Mouse (Mus musculus) MEL (cell line): ENCODE data around the gene Ntn3. TPM values are rescaled to one million over a fixed set of nuclear protein-coding genes. Genes with fewer than 3 reads are reported as not detected.
A peak's percentile ranks its signal among the peaks of the same experiment; 100 is the strongest.

Experiments used
- DNase-seq: peaks from one replicate; pipeline ENCODE4 v3.0.0; 2011; ENCODE audit warnings: low read depth, low spot score
- H3K27ac ChIP-seq: 2 replicates; pipeline ENCODE4 v1.5.1; 2012; ENCODE audit warnings: low read depth, mild to moderate bottlenecking, control low read depth, low read length, moderate library complexity; ENCODE audit not compliant: control insufficient read depth
- H3K27me3 ChIP-seq, 2 experiments: fragments of 150-350 bp in 1 of 2; sonication (generic) in 1 of 2; 2 replicates each; pipeline ENCODE4 v1.6.1; 2012; ENCODE audit warnings: low read length in 2 of 2, mild to moderate bottlenecking in 2 of 2, improper control_type of control experiment in 1 of 2, moderate library complexity in 1 of 2; ENCODE audit not compliant: insufficient read depth in 2 of 2, control insufficient read depth in 1 of 2
- H3K36me3 ChIP-seq, 2 experiments: 2 replicates each; pipeline ENCODE4 v1.6.1; 2012 to 2014; ENCODE audit warnings: low read length in 2 of 2, improper control_type of control experiment in 1 of 2, inconsistent platforms in 1 of 2, mild to moderate bottlenecking in 1 of 2; ENCODE audit not compliant: insufficient read depth in 2 of 2, control insufficient read depth in 1 of 2
- H3K4me1 ChIP-seq, 2 experiments: fragments of 150-350 bp in 1 of 2; sonication (generic) in 1 of 2; 2 replicates each; pipeline ENCODE4 v1.6.1; 2012; ENCODE audit warnings: low read length in 2 of 2, improper control_type of control experiment in 1 of 2, mild to moderate bottlenecking in 1 of 2; ENCODE audit not compliant: insufficient read depth in 2 of 2, control insufficient read depth in 1 of 2
- H3K4me3 ChIP-seq, 2 experiments: fragments of 150-350 bp in 1 of 2; sonication (generic) in 1 of 2; 2 replicates each; pipeline ENCODE4 v1.5.1; 2012; ENCODE audit warnings: low read depth in 2 of 2, low read length in 2 of 2, mild to moderate bottlenecking in 2 of 2, moderate library complexity in 2 of 2, control low read depth in 1 of 2, improper control_type of control experiment in 1 of 2; ENCODE audit not compliant: control insufficient read depth in 1 of 2, insufficient read depth in 1 of 2
- H3K79me2 ChIP-seq: 2 replicates; pipeline ENCODE4 v1.6.1; 2012; ENCODE audit warnings: mild to moderate bottlenecking, low read length, moderate library complexity; ENCODE audit not compliant: control insufficient read depth, poor library complexity, insufficient read depth
- H3K9ac ChIP-seq: 2 replicates; pipeline ENCODE4 v1.6.1; 2012; ENCODE audit warnings: low read depth, mild to moderate bottlenecking, control low read depth, low read length, moderate library complexity; ENCODE audit not compliant: control insufficient read depth, poor library complexity, severe bottlenecking
- H3K9me3 ChIP-seq: fragments of 150-350 bp; sonication (generic); replicated peaks from 2 replicates; pipeline ENCODE4 v1.6.1; 2012; ENCODE audit warnings: mild to moderate bottlenecking, low read length, improper control_type of control experiment, moderate library complexity; ENCODE audit not compliant: insufficient read depth
- BHLHE40 ChIP-seq: IDR thresholded peaks from 2 replicates; pipeline ENCODE4 v1.6.1; 2012; ENCODE audit warnings: low read depth, mild to moderate bottlenecking, inconsistent platforms, low read length, improper control_type of control experiment, borderline replicate concordance
- CHD1 ChIP-seq: IDR thresholded peaks from 2 replicates; pipeline ENCODE4 v1.6.1; 2012; ENCODE audit warnings: low read depth, mild to moderate bottlenecking, inconsistent platforms, low read length, improper control_type of control experiment
- E2F4 ChIP-seq: IDR thresholded peaks from 2 replicates; pipeline ENCODE4 v1.6.1; 2011; ENCODE audit warnings: low read depth, low read length, improper control_type of control experiment, borderline replicate concordance
- ELF1 ChIP-seq: IDR thresholded peaks from 2 replicates; pipeline ENCODE4 v1.6.1; 2014; ENCODE audit warnings: low read depth, mild to moderate bottlenecking, inconsistent platforms, low read length, improper control_type of control experiment, moderate library complexity
- EP300 ChIP-seq, 2 experiments: IDR thresholded peaks; 2 replicates each; pipeline ENCODE4 v1.6.1; 2011; ENCODE audit warnings: improper control_type of control experiment in 2 of 2, low read length in 2 of 2, low read depth in 1 of 2, mild to moderate bottlenecking in 1 of 2
- ETS1 ChIP-seq: IDR thresholded peaks from 2 replicates; pipeline ENCODE4 v1.6.1; 2012; ENCODE audit warnings: low read depth, mild to moderate bottlenecking, inconsistent platforms, low read length, improper control_type of control experiment, moderate library complexity
- GABPA ChIP-seq: IDR thresholded peaks from 2 replicates; pipeline ENCODE4 v1.6.1; 2012; ENCODE audit warnings: low read depth, mild to moderate bottlenecking, inconsistent platforms, low read length, improper control_type of control experiment, moderate library complexity
- GATA1 ChIP-seq: IDR thresholded peaks from 2 replicates; pipeline ENCODE4 v1.6.1; 2011; ENCODE audit warnings: low read depth, low read length, improper control_type of control experiment
- HCFC1 ChIP-seq: IDR thresholded peaks from 2 replicates; pipeline ENCODE4 v1.6.1; 2012; ENCODE audit warnings: low read depth, mild to moderate bottlenecking, inconsistent platforms, low read length, improper control_type of control experiment, moderate library complexity
- JUND ChIP-seq: IDR thresholded peaks from 2 replicates; pipeline ENCODE4 v1.6.1; 2011; ENCODE audit warnings: low read depth, mild to moderate bottlenecking, improper control_type of control experiment, low read length
- MAFK ChIP-seq: IDR thresholded peaks from 2 replicates; pipeline ENCODE4 v1.6.1; 2011; ENCODE audit warnings: low read depth, mild to moderate bottlenecking, low read length, improper control_type of control experiment, borderline replicate concordance
- MAX ChIP-seq: IDR thresholded peaks from 2 replicates; pipeline ENCODE4 v1.6.1; 2011; ENCODE audit warnings: low read length, improper control_type of control experiment
- MAZ ChIP-seq: IDR thresholded peaks from 2 replicates; pipeline ENCODE4 v1.6.1; 2012; ENCODE audit warnings: low read depth, mild to moderate bottlenecking, inconsistent platforms, low read length, improper control_type of control experiment
- MEF2A ChIP-seq: IDR thresholded peaks from 2 replicates; pipeline ENCODE4 v1.6.1; 2014; ENCODE audit warnings: low read depth, mild to moderate bottlenecking, inconsistent platforms, low read length, improper control_type of control experiment; ENCODE audit not compliant: poor library complexity, insufficient replicate concordance, severe bottlenecking; ENCODE audit errors: extremely low read depth
- MXI1 ChIP-seq: IDR thresholded peaks from 2 replicates; pipeline ENCODE4 v1.6.1; 2011; ENCODE audit warnings: mild to moderate bottlenecking, low read depth, low read length, improper control_type of control experiment
- MYB ChIP-seq: IDR thresholded peaks from 2 replicates; pipeline ENCODE4 v1.6.1; 2011; ENCODE audit warnings: mild to moderate bottlenecking, low read depth, low read length, improper control_type of control experiment
- MYC ChIP-seq: IDR thresholded peaks from 2 replicates; pipeline ENCODE4 v1.6.1; 2011; ENCODE audit warnings: low read depth, mild to moderate bottlenecking, low read length, improper control_type of control experiment, moderate library complexity
- NELFE ChIP-seq: IDR thresholded peaks from 2 replicates; pipeline ENCODE4 v1.6.1; 2011; ENCODE audit warnings: low read depth, low read length, improper control_type of control experiment
- NRF1 ChIP-seq: IDR thresholded peaks from 2 replicates; pipeline ENCODE4 v1.6.1; 2014; ENCODE audit warnings: low read depth, mild to moderate bottlenecking, inconsistent platforms, low read length, improper control_type of control experiment, moderate library complexity; ENCODE audit not compliant: poor library complexity, insufficient read depth, severe bottlenecking
- POLR2A ChIP-seq, 2 experiments: IDR thresholded peaks; 2 replicates each; pipeline ENCODE4 v1.6.1; 2011 to 2012; ENCODE audit warnings: low read length in 2 of 2, mild to moderate bottlenecking in 2 of 2, control low read depth in 1 of 2, improper control_type of control experiment in 1 of 2, low read depth in 1 of 2, moderate library complexity in 1 of 2; ENCODE audit not compliant: control insufficient read depth in 1 of 2, insufficient read depth in 1 of 2, poor library complexity in 1 of 2
- RCOR1 ChIP-seq: IDR thresholded peaks from 2 replicates; pipeline ENCODE4 v1.6.1; 2012; ENCODE audit warnings: low read depth, mild to moderate bottlenecking, inconsistent platforms, low read length, improper control_type of control experiment
- SMC3 ChIP-seq: IDR thresholded peaks from 2 replicates; pipeline ENCODE4 v1.6.1; 2011; ENCODE audit warnings: low read depth, low read length, improper control_type of control experiment
- TBP ChIP-seq: IDR thresholded peaks from 2 replicates; pipeline ENCODE4 v1.8.0; 2011; ENCODE audit warnings: low read depth, low read length, improper control_type of control experiment
- TCF12 ChIP-seq: IDR thresholded peaks from 2 replicates; pipeline ENCODE4 v1.6.1; 2014; ENCODE audit warnings: low read depth, mild to moderate bottlenecking, inconsistent platforms, low read length, improper control_type of control experiment, moderate library complexity
- USF1 ChIP-seq: IDR thresholded peaks from 2 replicates; pipeline ENCODE4 v1.6.1; 2014; ENCODE audit warnings: low read depth, mild to moderate bottlenecking, inconsistent platforms, low read length, improper control_type of control experiment, moderate library complexity
- ZC3H11A ChIP-seq: IDR thresholded peaks from 2 replicates; pipeline ENCODE4 v1.6.1; 2012; ENCODE audit warnings: low read depth, mild to moderate bottlenecking, inconsistent platforms, low read length, improper control_type of control experiment
- ZKSCAN1 ChIP-seq: IDR thresholded peaks from 2 replicates; pipeline ENCODE4 v1.6.1; 2012; ENCODE audit warnings: low read depth, mild to moderate bottlenecking, inconsistent platforms, low read length, improper control_type of control experiment, moderate library complexity
- ZMIZ1 ChIP-seq: IDR thresholded peaks from 2 replicates; pipeline ENCODE4 v1.6.1; 2012; ENCODE audit warnings: low read depth, mild to moderate bottlenecking, inconsistent platforms, low read length, improper control_type of control experiment, moderate library complexity
- polyA plus RNA-seq, 2 experiments: library from polyadenylated mRNA; stranded (reverse) in 1 of 2; unstranded in 1 of 2; fragments of >175 nt in 1 of 2; fragments of >200 nt in 1 of 2; gene quantifications; 2 replicates each; pipeline versions ENCODE4 v1.2.1 to v1.2.4; 2012; ENCODE audit warnings: low replicate concordance in 2 of 2, low read depth in 1 of 2; ENCODE audit not compliant: insufficient read length in 2 of 2, insufficient read depth in 1 of 2, missing spikeins in 1 of 2
- total RNA-seq: library from RNA; depleted of rRNA; stranded (reverse); fragments of 300-350 nt; gene quantifications from 2 replicates; pipeline ENCODE4 v1.2.3, GENCODE M21; 2012

Ntn3 gene
- total and polyA plus RNA-seq, 3 experiments: 2.5 to 2.7 TPM; not detected in 1

DNA sequence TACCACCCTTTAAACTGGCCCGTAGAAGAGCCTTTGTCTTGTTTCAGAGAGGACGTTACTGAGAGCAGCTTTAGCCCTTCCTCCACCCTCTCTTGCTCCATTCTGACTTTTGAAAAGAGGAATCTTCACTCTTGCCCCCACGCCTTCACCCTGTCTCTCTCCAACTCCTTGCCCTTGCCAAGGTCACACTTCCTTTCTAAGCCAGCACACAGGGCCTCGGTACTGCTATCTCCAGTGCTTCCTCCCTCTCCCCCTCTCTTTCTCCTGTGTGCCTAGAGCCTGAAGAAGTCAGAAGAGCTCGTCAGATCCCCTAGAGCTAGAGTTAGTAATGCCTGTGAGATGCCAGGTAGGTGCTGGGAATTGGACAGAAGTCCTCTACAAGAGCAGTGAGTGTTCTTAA, 38.6 kb downstream of the Ntn3 start (continued):
- TF ChIP-seq MEF2A (no peak), ZMIZ1 (no peak)

DNA sequence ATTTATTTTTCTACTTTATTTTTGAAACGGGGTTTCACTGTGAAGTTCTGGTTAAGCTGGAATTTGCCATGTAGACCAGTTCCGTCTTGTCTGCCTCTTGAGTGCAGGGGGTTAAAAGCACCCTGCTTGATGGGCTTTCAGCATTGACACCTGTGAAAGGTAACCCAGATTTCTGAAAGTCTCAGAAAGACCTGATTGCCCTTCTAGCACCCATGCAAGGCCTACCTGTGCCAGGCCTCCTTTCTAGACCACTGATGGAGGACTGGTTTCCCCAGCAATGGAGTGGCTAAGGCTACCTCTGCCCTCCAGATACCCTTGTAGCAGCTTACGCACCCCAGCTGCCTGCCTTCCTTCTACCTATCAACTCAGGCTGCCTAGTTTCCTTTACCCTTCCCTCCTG, 39.2 kb downstream of the Ntn3 start:
- peaks cover 11 to 33% of the 10 kb centered on the region in 2 experiments for H3K4me1 ChIP-seq
- H3K27me3 ChIP-seq: no peaks in the 10 kb centered on the region
- peaks cover 4 to 28% of the 10 kb centered on the region in 2 experiments for H3K36me3 ChIP-seq
- H3K9ac ChIP-seq: peak overlapping the region; percentile 96
- no peak for TF ChIP-seq MYB
- TF ChIP-seq MXI1: peak; percentile 10; the same call in 1 of the 2 replicates
- TF ChIP-seq, all 39 proteins: peak for 1
- H3K4me3 ChIP-seq: peak overlapping the region; percentile 81 to 88
- H3K79me2 ChIP-seq: peaks cover 34% of the 10 kb centered on the region
- peak overlapping the region; percentile 97 for H3K27ac ChIP-seq
- no peaks in the 10 kb centered on the region for H3K9me3 ChIP-seq
- peak; percentile 48 for DNase-seq

DNA sequence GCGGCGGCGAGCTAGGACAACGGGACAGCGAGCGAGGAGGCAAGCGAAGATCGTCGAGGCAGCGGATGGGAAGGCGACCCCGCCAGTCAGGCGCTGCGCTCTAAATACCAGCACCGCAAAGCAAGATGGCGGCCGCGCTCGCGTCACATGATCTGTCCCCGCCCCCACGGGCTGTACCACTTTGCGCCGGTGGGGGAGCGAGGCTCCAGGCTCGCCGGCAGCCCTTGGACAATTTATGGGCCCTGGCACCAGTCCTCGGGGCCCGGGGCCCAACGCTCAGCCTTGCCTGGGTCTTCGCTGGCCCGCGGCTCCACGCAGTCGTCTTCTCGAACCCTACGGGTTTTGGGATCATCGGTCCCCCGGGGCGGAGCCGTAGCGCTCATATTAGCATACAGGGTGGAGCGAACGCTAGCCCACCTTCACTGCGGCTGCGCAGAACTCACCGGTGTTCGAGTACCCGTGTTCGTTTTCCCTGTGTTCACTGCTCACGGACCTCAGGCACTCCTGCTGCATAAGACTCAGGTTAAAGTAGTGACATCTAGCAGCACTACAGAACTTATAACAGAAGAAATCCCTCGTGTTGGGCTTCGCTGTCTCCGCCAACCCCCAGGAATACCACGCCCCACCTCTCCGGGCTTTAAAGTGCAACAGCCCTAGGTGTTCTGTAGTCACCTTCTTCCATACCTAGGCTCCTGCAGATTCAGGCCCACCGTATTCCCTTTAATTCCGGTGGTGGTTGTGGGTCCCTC, 39.8 kb downstream of the Ntn3 start, which contains the start of gene Atp6v0c:
TSS of gene Atp6v0c (minus strand) at position 386 of the 749 bp plus-strand sequence.
- peak within 1 kb of the TSS; percentile 97 for H3K27ac ChIP-seq
- H3K36me3 ChIP-seq: peaks cover 4 to 28% of the 10 kb centered on the region in 2 experiments
- H3K27me3 ChIP-seq: no peaks in the 10 kb centered on the region
- DNase-seq: peak; percentile 96
- peaks cover 11 to 33% of the 10 kb centered on the region in 2 experiments for H3K4me1 ChIP-seq
- H3K9ac ChIP-seq: peak within 1 kb of the TSS; percentile 96
- peaks cover 34% of the 10 kb centered on the region for H3K79me2 ChIP-seq
- no peaks in the 10 kb centered on the region for H3K9me3 ChIP-seq
- peak within 1 kb of the TSS; percentile 81 to 88 for H3K4me3 ChIP-seq
- no peak for TF ChIP-seq SMC3
- TF ChIP-seq GABPA: no peak
- no peak for TF ChIP-seq MAFK
- no peak for TF ChIP-seq BHLHE40
- peak; percentile 52; the same call in 1 of the 2 replicates for TF ChIP-seq TBP
- no peak for TF ChIP-seq ZKSCAN1
- TF ChIP-seq MAZ: no peak; the same call in 1 of the 2 replicates
- TF ChIP-seq HCFC1: peak; percentile 74
- TF ChIP-seq RCOR1: no peak
- TF ChIP-seq ZC3H11A: no peak
- peak; percentile 33 for TF ChIP-seq TCF12
- TF ChIP-seq MXI1: no peak
- TF ChIP-seq ETS1: no peak
- peak; percentile 99 for TF ChIP-seq CHD1
- TF ChIP-seq JUND: no peak
- TF ChIP-seq MYC: no peak
- TF ChIP-seq ELF1: no peak
- 0 out of 2 replicates have a peak, but pooled peaks have one; percentile 34 for TF ChIP-seq MAX
- TF ChIP-seq GATA1: no peak
- no peak for TF ChIP-seq E2F4
- TF ChIP-seq EP300 (IDR thresholded peaks at IDR 0.05; ENCODE audit: low read depth in 1 of 2, low read length in 2 of 2): no peak
- TF ChIP-seq ZMIZ1: peak; percentile 74
- peak; percentile 74 for TF ChIP-seq NELFE
- TF ChIP-seq USF1: peak; percentile 94
- TF ChIP-seq NRF1: peak; percentile 85
- peak; percentile 19 to 81; a peak in 3 of 4 replicates for TF ChIP-seq POLR2A (IDR thresholded peaks at IDR 0.05; ENCODE audit: control insufficient read depth in 1 of 2, insufficient read depth in 1 of 2, low read depth in 1 of 2, low read length in 2 of 2, poor library complexity in 1 of 2)
